Mouse (Mus musculus) effector memory CD4-positive, alpha-beta T cell, adult 5 months (primary cell): ENCODE data around the gene BC051665. TPM values are rescaled to one million over a fixed set of nuclear protein-coding genes. Genes with fewer than 3 reads are reported as not detected.

Experiments used
- polyA plus RNA-seq: library from polyadenylated mRNA; unstranded; fragments of 100-300 nt; shearing (Covaris generic); gene quantifications from one replicate; pipeline ENCODE4 v1.2.1, GENCODE M21; 2017

The BC051665 gene
- polyA plus RNA-seq, result not detected

DNA sequence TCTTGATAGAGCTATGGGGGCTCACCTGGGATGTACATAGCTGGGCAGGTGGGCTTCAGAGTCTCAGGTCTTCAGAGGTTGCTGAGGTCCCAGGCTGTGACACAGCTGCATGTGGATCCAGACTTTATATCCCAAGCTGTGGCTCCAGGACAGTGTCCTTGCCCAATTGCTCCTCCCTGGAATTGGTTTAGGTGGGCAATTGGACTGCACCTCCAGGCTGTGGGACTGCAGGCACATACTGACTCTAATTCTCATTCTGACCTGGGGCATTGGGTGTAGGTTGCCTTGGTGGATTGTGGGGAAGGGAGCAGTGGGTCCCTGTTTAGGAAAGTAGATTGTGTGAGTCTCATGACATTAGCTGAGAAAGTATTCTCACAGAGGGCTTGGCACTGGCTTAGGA is at the start of gene BC051665:
TSS of gene BC051665 (minus strand) at position 101 of the 400 bp plus-strand sequence.

GRCm38 (mm10) chr13:60802749-60803148 is 16.6 kb upstream of the BC051665 start, which contains the start of gene Ctsll3:
Ctsll3 (minus strand) TSS chr13:60802849.

Other genes starting within 250 kb of the BC051665 start
- not detected for gene Dapk1, start 184.4 kb downstream of the BC051665 start, polyA plus RNA-seq
- gene Ctsll3, start 16.5 kb upstream of the BC051665 start, polyA plus RNA-seq, result not detected
- 1.00 TPM for gene 4930486L24Rik, start 78.1 kb upstream of the BC051665 start, polyA plus RNA-seq
- gene Gm49392, start 110.5 kb upstream of the BC051665 start, polyA plus RNA-seq, result 0.50 TPM
- gene Ctla2b, start 111.1 kb upstream of the BC051665 start, polyA plus RNA-seq, result 20.0 TPM
- gene Tpbpb, start 118.5 kb upstream of the BC051665 start, polyA plus RNA-seq, result not detected
- not detected for gene Gm49393, start 149.2 kb upstream of the BC051665 start, polyA plus RNA-seq
- 5.5 TPM for gene Gm49391, start 150.2 kb upstream of the BC051665 start, polyA plus RNA-seq
- 218 TPM for gene Ctla2a, start 150.3 kb upstream of the BC051665 start, polyA plus RNA-seq
- gene Tpbpa, start 155.6 kb upstream of the BC051665 start, polyA plus RNA-seq, result not detected
- gene Ctsj, start 219.6 kb upstream of the BC051665 start, polyA plus RNA-seq, result not detected